Mouse (Mus musculus) embryonic fibroblast, embryonic 13.5 days (primary cell): ENCODE data around the gene Perm1. TPM values are rescaled to one million over a fixed set of nuclear protein-coding genes. Genes with fewer than 3 reads are reported as not detected.

ENCODE experiments used
- H3K27ac ChIP-seq: 2 replicates; pipeline ENCODE4 v1.5.1; 2012; ENCODE audit warnings: low read length, control low read depth, inconsistent platforms; ENCODE audit not compliant: insufficient read depth
- H3K4me1 ChIP-seq: 2 replicates; pipeline ENCODE4 v1.6.1; 2011; ENCODE audit warnings: low read length; ENCODE audit not compliant: control insufficient read depth, insufficient read depth
- H3K4me3 ChIP-seq: 2 replicates; pipeline ENCODE4 v1.5.1; 2011; ENCODE audit warnings: mild to moderate bottlenecking, control low read depth, low read length; ENCODE audit not compliant: insufficient read depth
- CTCF ChIP-seq: IDR thresholded peaks from 2 replicates; pipeline ENCODE4 v1.5.1; 2011; ENCODE audit warnings: mild to moderate bottlenecking, control low read depth, low read length, moderate library complexity, borderline replicate concordance; ENCODE audit not compliant: insufficient read depth
- POLR2A ChIP-seq: IDR thresholded peaks from 2 replicates; pipeline ENCODE4 v1.6.1; 2011; ENCODE audit warnings: low read depth, mild to moderate bottlenecking, control low read depth, low read length, moderate library complexity
- polyA plus RNA-seq: library from polyadenylated mRNA; stranded (reverse); fragments of >200 nt; gene quantifications from 2 replicates; pipeline ENCODE4 v1.2.4, GENCODE M21; 2011; ENCODE audit warnings: low read depth; ENCODE audit not compliant: missing spikeins, insufficient read length

The Perm1 gene
- polyA plus RNA-seq, 1 experiment: 0.12 TPM

- no peak for TF ChIP-seq POLR2A
- no peak for TF ChIP-seq CTCF
- Histone ChIP-seq H3K4me1 (peaks cover 2% of the 10 kb centered on the region; the same call in 1 of the 2 replicates), H3K4me3 (no peak overlapping the region), H3K27ac (no peak overlapping the region)
Measured at GRCm38 (mm10) chr4:156217022-156217669, 1.5 kb downstream of the Perm1 start.

- Histone ChIP-seq H3K4me1 (peaks cover 2% of the 10 kb centered on the region; the same call in 1 of the 2 replicates), H3K4me3 (no peak overlapping the region), H3K27ac (no peak overlapping the region)
- TF ChIP-seq POLR2A (no peak), CTCF (no peak)
Measured at GRCm38 (mm10) chr4:156217838-156218237, 2.2 kb downstream of the Perm1 start.

- TF ChIP-seq CTCF: no peak
- no peak for TF ChIP-seq POLR2A
- no peak overlapping the region for H3K4me3 ChIP-seq
- peaks cover 2% of the 10 kb centered on the region; the same call in 1 of the 2 replicates for H3K4me1 ChIP-seq
- no peak overlapping the region for H3K27ac ChIP-seq
Measured at GRCm38 (mm10) chr4:156219936-156220335, 4.3 kb downstream of the Perm1 start.

- Histone ChIP-seq H3K4me1 (peaks cover 6% of the 10 kb centered on the region; the same call in 1 of the 2 replicates), H3K4me3 (no peak overlapping the region), H3K27ac (no peak overlapping the region)
- TF ChIP-seq POLR2A (no peak), CTCF (no peak)
Measured at GRCm38 (mm10) chr4:156224276-156224675, 8.6 kb downstream of the Perm1 start.

- Histone ChIP-seq H3K27ac (peak overlapping the region; percentile 36; the same call in 1 of the 2 replicates), H3K4me1 (peaks cover 4% of the 10 kb centered on the region; the same call in 1 of the 2 replicates), H3K4me3 (peak overlapping the region; percentile 19)
- no peak for TF ChIP-seq CTCF
- no peak for TF ChIP-seq POLR2A
Measured at GRCm38 (mm10) chr4:156227752-156228392, 12.2 kb downstream of the Perm1 start.

GRCm38 (mm10) chr4:156228393-156229024, 12.8 kb downstream of the Perm1 start:
- TF ChIP-seq CTCF (no peak), POLR2A (peak; percentile 47)
- peaks cover 4% of the 10 kb centered on the region; the same call in 1 of the 2 replicates for H3K4me1 ChIP-seq
- H3K27ac ChIP-seq: peak overlapping the region; percentile 36; the same call in 1 of the 2 replicates
- peak overlapping the region; percentile 19 for H3K4me3 ChIP-seq

GRCm38 (mm10) chr4:156234021-156234501, 18.4 kb downstream of the Perm1 start:
- TF ChIP-seq POLR2A (no peak; the same call in 1 of the 2 replicates), CTCF (no peak)
- Histone ChIP-seq H3K4me3 (peak overlapping the region; percentile 74), H3K4me1 (peaks cover 1% of the 10 kb centered on the region; the same call in 1 of the 2 replicates), H3K27ac (no peak overlapping the region)

- Histone ChIP-seq H3K4me3 (peak within 1 kb of the TSS; percentile 74), H3K27ac (peak within 1 kb of the TSS; percentile 55), H3K4me1 (no peaks in the 10 kb centered on the region)
- TF ChIP-seq POLR2A (peak; percentile 43), CTCF (no peak)
Measured at GRCm38 (mm10) chr4:156234701-156235213, 19.1 kb downstream of the Perm1 start, which contains the start of gene Plekhn1. TSS of gene Plekhn1 (minus strand) at chr4:156234857.

- no peak for TF ChIP-seq POLR2A
- TF ChIP-seq CTCF: no peak
- Histone ChIP-seq H3K27ac (peak overlapping the region; percentile 55), H3K4me3 (peak overlapping the region; percentile 41), H3K4me1 (no peaks in the 10 kb centered on the region)
Measured at GRCm38 (mm10) chr4:156235360-156235770, 19.7 kb downstream of the Perm1 start.
